In genomic region chr11:4874551-4874950, GRCm38 (mm10) we compare ENCODE assay signal across 8 mouse cellular contexts. TPM values are rescaled to one million over a fixed set of nuclear protein-coding genes. Genes with fewer than 3 reads are reported as not detected.
DNase-seq lines count a peak whose midpoint lies in the region; ATAC-seq and TF ChIP-seq lines count a peak whose summit lies in the region.

No protein-coding gene starts in this region.

- peak overlapping the region; percentile 89 for H3K4me3 ChIP-seq in ES-Bruce4 (ENCODE audit: low read depth, low read length)
- H3K4me3 ChIP-seq in limb, embryonic 12.5 days (replicated peaks), result peak overlapping the region; percentile 79
- H3K4me3 ChIP-seq in neural tube, embryonic 12.5 days, result peak overlapping the region; percentile 58

- no peak for TF ChIP-seq CTCF in ES-Bruce4 (IDR thresholded peaks at IDR 0.05; ENCODE audit: low read depth, low read length)

- H3K27me3 ChIP-seq in ES-Bruce4 (ENCODE audit: control insufficient read depth, insufficient read depth, low read length, poor library complexity, severe bottlenecking), result no peaks in the 10 kb centered on the region
- H3K27me3 ChIP-seq in limb, embryonic 12.5 days, result no peaks in the 10 kb centered on the region
- H3K27me3 ChIP-seq in neural tube, embryonic 12.5 days (replicated peaks), result no peaks in the 10 kb centered on the region

- peak overlapping the region; percentile 64 for H3K9ac ChIP-seq in ES-Bruce4 (ENCODE audit: low read depth, poor library complexity, severe bottlenecking)
- peak overlapping the region; percentile 68 for H3K9ac ChIP-seq in limb, embryonic 12.5 days (replicated peaks)
- H3K9ac ChIP-seq in neural tube, embryonic 12.5 days, result peak overlapping the region; percentile 71

- H3K9me3 ChIP-seq in ES-Bruce4 (replicated peaks; ENCODE audit: control insufficient read depth, insufficient read depth, low read length, poor library complexity, severe bottlenecking), result no peaks in the 10 kb centered on the region
- H3K9me3 ChIP-seq in limb, embryonic 12.5 days, result no peaks in the 10 kb centered on the region
- 0 out of 2 replicates have a peak, but pooled peaks cover 4% of the 10 kb centered on the region for H3K9me3 ChIP-seq in neural tube, embryonic 12.5 days

- no peak; the same call in 1 of the 2 replicates for ATAC-seq in limb, embryonic 12.5 days (ENCODE audit: insufficient number of reproducible peaks, insufficient read depth, low FRiP score, low TSS enrichment, low read depth)
- ATAC-seq in neural tube, embryonic 12.5 days (ENCODE audit: low FRiP score, low read depth), result peak; percentile 71

- DNase-seq in adrenal gland, postnatal 10 days, result peak; percentile 36
- DNase-seq in adrenal gland, postnatal 25 days, result no peak
- DNase-seq in forelimb bud, embryonic 11.5 days (ENCODE audit: low read depth, low spot score), result peak; percentile 17
- no peak for DNase-seq in spleen, postnatal 10 days (ENCODE audit: low spot score in 2 of 2)
- no peak for DNase-seq in heart, adult 9 months (ENCODE audit: low spot score in 2 of 2)

- H3K4me2 ChIP-seq in limb, embryonic 12.5 days, result peak overlapping the region; percentile 81
- H3K4me2 ChIP-seq in neural tube, embryonic 12.5 days (replicated peaks), result peak overlapping the region; percentile 76

- 6% methylated on average over 10 of the region's 10 CpGs for WGBS in limb, embryonic 12.5 days
- 10% methylated on average over 10 of the region's 10 CpGs for WGBS in neural tube, embryonic 12.5 days

- peaks cover 2% of the 10 kb centered on the region for H3K4me1 ChIP-seq in ES-Bruce4 (ENCODE audit: control insufficient read depth, insufficient read depth, low read length)
- H3K4me1 ChIP-seq in limb, embryonic 12.5 days (replicated peaks), result peaks cover 8% of the 10 kb centered on the region
- H3K4me1 ChIP-seq in neural tube, embryonic 12.5 days, result peaks cover 7% of the 10 kb centered on the region

- H3K27ac ChIP-seq in ES-Bruce4 (ENCODE audit: insufficient read depth, low read length), result 0 out of 2 replicates have a peak overlapping the region, but pooled peaks have one; percentile 1
- peak overlapping the region; percentile 70; the same call in 1 of the 2 replicates for H3K27ac ChIP-seq in limb, embryonic 12.5 days
- H3K27ac ChIP-seq in neural tube, embryonic 12.5 days, result no peak overlapping the region

- TF ChIP-seq POLR2A in ES-Bruce4 (IDR thresholded peaks at IDR 0.05; ENCODE audit: insufficient read depth, low read length), result peak; percentile 48

- peaks cover 3% of the 10 kb centered on the region; the same call in 1 of the 2 replicates for H3K36me3 ChIP-seq in ES-Bruce4 (ENCODE audit: control insufficient read depth, insufficient read depth, low read length, poor library complexity, severe bottlenecking)
- peaks cover 10% of the 10 kb centered on the region for H3K36me3 ChIP-seq in limb, embryonic 12.5 days
- H3K36me3 ChIP-seq in neural tube, embryonic 12.5 days, result peaks cover 4% of the 10 kb centered on the region

- TF ChIP-seq EP300 in ES-Bruce4 (IDR thresholded peaks at IDR 0.05; ENCODE audit: insufficient read depth, low read depth, low read length), result no peak

RNA-seq across cellular contexts. Expression of gene Nipsnap1, which starts 0.8 kb away (rescaled TPM):
- 10 to 100 TPM; 46.3 to 64.4 TPM for total RNA-seq in adrenal gland, postnatal 10 days (2021)
- 27.5 and 29.2 TPM in 2 replicates for total RNA-seq in adrenal gland, postnatal 25 days (2021)
- polyA plus RNA-seq in ES-Bruce4 (2011; ENCODE audit: insufficient read depth, insufficient read length, low read depth, missing spikeins), result 83.4 and 91.2 TPM in 2 replicates
- 85.8 and 87.1 TPM in 2 replicates for polyA plus RNA-seq in limb, embryonic 12.5 days (2016; fragmentation: Nextera tagmentation; extraction: Ambion mirVana)
- polyA plus RNA-seq in neural tube, embryonic 12.5 days (2016; fragmentation: Nextera tagmentation; extraction: Ambion mirVana), result 96.6 and 101 TPM in 2 replicates

RNA-seq across cellular contexts. Expression of gene Thoc5, which starts 20.6 kb away (rescaled TPM):
- total RNA-seq in adrenal gland, postnatal 10 days (2021), result 10 to 100 TPM; 27.3 to 28.0 TPM
- total RNA-seq in adrenal gland, postnatal 25 days (2021), result 33.3 and 36.7 TPM in 2 replicates
- 51.3 and 52.3 TPM in 2 replicates for polyA plus RNA-seq in ES-Bruce4 (2011; ENCODE audit: insufficient read depth, insufficient read length, low read depth, missing spikeins)
- 40.3 and 44.3 TPM in 2 replicates for polyA plus RNA-seq in limb, embryonic 12.5 days (2016; fragmentation: Nextera tagmentation; extraction: Ambion mirVana)
- polyA plus RNA-seq in neural tube, embryonic 12.5 days (2016; fragmentation: Nextera tagmentation; extraction: Ambion mirVana), result 51.1 and 53.6 TPM in 2 replicates

RNA-seq across cellular contexts. Expression of gene Nf2, which starts 25.2 kb away (rescaled TPM):
- 10 to 100 TPM; 81.1 to 88.3 TPM for total RNA-seq in adrenal gland, postnatal 10 days (2021)
- 160 and 207 TPM in 2 replicates for total RNA-seq in adrenal gland, postnatal 25 days (2021)
- polyA plus RNA-seq in ES-Bruce4 (2011; ENCODE audit: insufficient read depth, insufficient read length, low read depth, missing spikeins), result 77.7 and 81.5 TPM in 2 replicates
- polyA plus RNA-seq in limb, embryonic 12.5 days (2016; fragmentation: Nextera tagmentation; extraction: Ambion mirVana), result 59.8 and 68.0 TPM in 2 replicates
- polyA plus RNA-seq in neural tube, embryonic 12.5 days (2016; fragmentation: Nextera tagmentation; extraction: Ambion mirVana), result 77.2 and 78.4 TPM in 2 replicates

Comparison
In these comparisons a context has a peak if more than half of its experiments do, and no peak if none do; other contexts are left out.
1. DNase-seq: peak in adrenal gland, postnatal 10 days (single experiment) and forelimb bud, embryonic 11.5 days (single experiment); none in adrenal gland, postnatal 25 days (single experiment), spleen, postnatal 10 days (0 of 2) and heart, adult 9 months (0 of 2).
2. Peak in every context shown above with its lines, with median percentiles within 50 percentile points of each other: H3K4me3 ChIP-seq and H3K9ac ChIP-seq.